Mouse (Mus musculus) forebrain, embryonic 16.5 days (tissue): ENCODE measurements around the gene Fbxo8. TPM values are rescaled to one million over a fixed set of nuclear protein-coding genes. Genes with fewer than 3 reads are reported as not detected.

Source experiments
- ATAC-seq: fragments of 200-750 bp; cut with Nextera tagmentation; 2 replicates; pipeline ENCODE4 v1.8.0; 2017; ENCODE audit warnings: mild to moderate bottlenecking, moderate library complexity
- H3K27ac ChIP-seq: fragments of 300-500 bp; sonication (generic); 2 replicates; pipeline ENCODE4 v1.5.1; 2014; ENCODE audit warnings: low read length, control low read depth
- H3K27me3 ChIP-seq: fragments of 300-500 bp; sonication (generic); replicated peaks from 2 replicates; pipeline ENCODE4 v1.6.1; 2014; ENCODE audit warnings: low read length; ENCODE audit not compliant: control insufficient read depth, insufficient read depth
- H3K36me3 ChIP-seq: fragments of 300-500 bp; sonication (generic); 2 replicates; pipeline ENCODE4 v1.6.1; 2014; ENCODE audit not compliant: control insufficient read depth, insufficient read depth
- H3K4me1 ChIP-seq: fragments of 300-500 bp; sonication (generic); replicated peaks from 2 replicates; pipeline ENCODE4 v1.6.1; 2014; ENCODE audit warnings: low read length; ENCODE audit not compliant: control insufficient read depth, insufficient read depth
- H3K4me2 ChIP-seq: fragments of 300-500 bp; sonication (generic); 2 replicates; pipeline ENCODE4 v1.6.1; 2014; ENCODE audit warnings: mild to moderate bottlenecking, low read length, control low read depth
- H3K4me3 ChIP-seq: fragments of 300-500 bp; sonication (generic); replicated peaks from 2 replicates; pipeline ENCODE4 v1.5.1; 2014; ENCODE audit warnings: mild to moderate bottlenecking, low read length, control low read depth
- H3K9ac ChIP-seq: fragments of 300-500 bp; sonication (generic); replicated peaks from 2 replicates; pipeline ENCODE4 v1.6.1; 2014; ENCODE audit warnings: low read depth, low read length, control low read depth
- H3K9me3 ChIP-seq: fragments of 300-500 bp; sonication (generic); 2 replicates; pipeline ENCODE4 v1.6.1; 2016; ENCODE audit warnings: low read length; ENCODE audit not compliant: control insufficient read depth
- WGBS: fragments of 180-500 bp; shearing (Covaris S2); extraction: QIAGEN DNeasy Blood & Tissue Kit; methylation state at CpG from one replicate; pipeline ENCODE4 v1.1.7; 2014; 5-methylcytosine and 5-hydroxymethylcytosine counted together
- polyA plus RNA-seq: library from polyadenylated mRNA; unstranded; fragments of >200 nt; fragmentation: Nextera tagmentation; extraction: Ambion mirVana; gene quantifications from 2 replicates; pipeline ENCODE4 v1.2.1, GENCODE M21; 2015

Gene Fbxo8
- polyA plus RNA-seq, 1 experiment from 2014 or later, result 44.1 TPM

DNA sequence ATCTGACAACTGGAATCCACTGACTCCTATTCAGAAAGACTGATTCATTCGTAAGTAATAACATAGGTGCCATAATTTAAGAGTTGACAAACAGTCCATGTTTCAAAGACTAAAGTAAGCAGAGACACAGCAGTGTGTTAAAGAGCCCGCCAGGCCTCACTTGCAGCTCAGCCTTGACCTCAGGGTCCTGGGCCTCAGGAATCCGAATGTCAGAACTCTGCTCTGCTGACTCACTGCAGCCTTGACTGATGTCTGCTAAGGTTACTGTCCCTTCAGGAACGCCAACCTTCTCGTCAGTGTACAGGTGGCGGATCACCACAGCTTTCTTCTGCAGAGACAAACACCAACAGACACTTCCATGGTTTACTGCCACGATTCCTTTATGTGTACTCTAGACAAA is 10.2 kb upstream of the Fbxo8 start:
- H3K9ac ChIP-seq, result no peak overlapping the region
- peaks cover 19% of the 10 kb centered on the region for H3K36me3 ChIP-seq
- no peaks in the 10 kb centered on the region for H3K9me3 ChIP-seq
- no peaks in the 10 kb centered on the region for H3K4me1 ChIP-seq
- no peaks in the 10 kb centered on the region for H3K27me3 ChIP-seq
- H3K4me3 ChIP-seq, result no peak overlapping the region
- ATAC-seq, result no peak
- 93% methylated on average over 7 of the region's 7 CpGs for WGBS
- H3K4me2 ChIP-seq, result no peak overlapping the region
- no peak overlapping the region for H3K27ac ChIP-seq

DNA sequence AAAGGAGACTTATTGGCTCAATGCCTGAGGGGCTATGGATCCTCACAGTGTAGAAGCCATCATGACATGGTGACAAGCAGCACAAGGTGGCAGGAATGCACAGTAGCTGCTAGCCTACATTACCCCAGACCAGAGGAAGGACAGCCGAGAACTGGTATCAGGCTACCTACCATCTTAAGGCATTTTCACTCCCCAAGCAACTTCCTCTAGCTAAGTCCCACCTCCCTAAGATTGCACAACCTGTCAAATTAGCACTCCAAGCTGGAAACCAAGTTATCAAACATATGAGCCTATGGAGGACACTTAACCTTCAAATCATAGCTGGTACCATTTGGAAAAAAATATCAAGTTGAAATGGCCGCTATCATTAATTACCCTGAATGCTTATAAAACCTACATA is 3.0 kb upstream of the Fbxo8 start:
- no peak for ATAC-seq
- 92% methylated on average over 2 of the region's 2 CpGs for WGBS
- no peak overlapping the region for H3K9ac ChIP-seq
- no peaks in the 10 kb centered on the region for H3K27me3 ChIP-seq
- no peaks in the 10 kb centered on the region for H3K9me3 ChIP-seq
- no peak overlapping the region for H3K4me3 ChIP-seq
- 0 out of 2 replicates have a peak, but pooled peaks cover 2% of the 10 kb centered on the region for H3K36me3 ChIP-seq
- no peak overlapping the region for H3K4me2 ChIP-seq
- H3K27ac ChIP-seq, result no peak overlapping the region
- H3K4me1 ChIP-seq, result peaks cover 11% of the 10 kb centered on the region

DNA sequence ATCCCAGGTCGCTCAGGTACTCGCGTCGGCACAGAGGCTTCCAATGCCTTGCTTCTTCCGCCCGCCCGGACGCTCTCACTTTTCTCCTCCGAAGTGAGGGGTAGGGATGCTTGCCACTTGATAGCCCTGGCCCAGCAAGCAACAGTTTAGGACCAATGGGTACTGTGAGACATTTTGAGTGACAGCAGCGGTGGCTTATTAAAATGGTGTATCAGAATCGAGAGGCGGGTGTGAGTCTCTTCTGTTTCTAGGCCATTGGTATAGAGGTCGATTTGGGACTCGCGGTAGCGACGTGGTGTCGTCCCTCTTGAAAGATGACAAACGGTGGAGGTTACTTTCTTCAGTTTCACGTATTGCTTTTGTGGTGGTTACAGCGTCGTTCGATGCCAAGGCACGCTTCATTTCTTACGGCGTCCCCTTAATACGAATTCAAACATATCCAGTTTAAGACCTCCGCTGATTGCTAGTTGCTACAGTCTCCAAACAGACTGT is 517 bp downstream of the Fbxo8 start:
- peak; percentile 99 for ATAC-seq
- H3K4me2 ChIP-seq, result peak overlapping the region; percentile 81
- H3K9ac ChIP-seq, result peak overlapping the region; percentile 79
- H3K36me3 ChIP-seq, result no peaks in the 10 kb centered on the region
- H3K9me3 ChIP-seq, result no peaks in the 10 kb centered on the region
- H3K4me3 ChIP-seq, result peak overlapping the region; percentile 90
- WGBS, result under 1% methylated on average over 28 of the region's 28 CpGs
- H3K27me3 ChIP-seq, result no peaks in the 10 kb centered on the region
- peak overlapping the region; percentile 88 for H3K27ac ChIP-seq
- peaks cover 11% of the 10 kb centered on the region for H3K4me1 ChIP-seq

DNA sequence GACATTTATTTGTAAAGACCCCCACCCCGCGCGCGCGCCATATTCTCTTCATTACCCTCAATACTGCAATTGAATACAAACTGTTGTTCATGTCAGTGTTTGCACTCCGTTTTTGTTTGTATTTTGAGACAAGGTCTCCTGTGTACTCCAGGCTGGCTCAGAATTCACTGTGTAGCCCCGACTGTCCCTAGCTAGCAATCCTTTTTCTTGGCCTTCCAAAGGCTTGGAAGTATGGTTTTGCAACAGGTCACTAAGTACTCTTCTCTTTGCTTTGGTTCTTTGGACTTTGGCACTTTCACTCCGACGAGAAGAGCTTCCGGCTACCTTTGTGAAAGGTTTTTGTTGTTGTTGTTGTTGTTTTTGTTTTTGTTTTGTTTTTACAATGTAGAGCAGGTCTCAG is 1.2 kb downstream of the Fbxo8 start:
- no peak overlapping the region for H3K27ac ChIP-seq
- peaks cover 11% of the 10 kb centered on the region for H3K4me1 ChIP-seq
- no peak for ATAC-seq
- H3K9ac ChIP-seq, result peak overlapping the region; percentile 79
- H3K27me3 ChIP-seq, result no peaks in the 10 kb centered on the region
- H3K4me3 ChIP-seq, result peak overlapping the region; percentile 90
- 29% methylated on average over 10 of the region's 10 CpGs for WGBS
- no peaks in the 10 kb centered on the region for H3K36me3 ChIP-seq
- peak overlapping the region; percentile 81 for H3K4me2 ChIP-seq
- no peaks in the 10 kb centered on the region for H3K9me3 ChIP-seq

DNA sequence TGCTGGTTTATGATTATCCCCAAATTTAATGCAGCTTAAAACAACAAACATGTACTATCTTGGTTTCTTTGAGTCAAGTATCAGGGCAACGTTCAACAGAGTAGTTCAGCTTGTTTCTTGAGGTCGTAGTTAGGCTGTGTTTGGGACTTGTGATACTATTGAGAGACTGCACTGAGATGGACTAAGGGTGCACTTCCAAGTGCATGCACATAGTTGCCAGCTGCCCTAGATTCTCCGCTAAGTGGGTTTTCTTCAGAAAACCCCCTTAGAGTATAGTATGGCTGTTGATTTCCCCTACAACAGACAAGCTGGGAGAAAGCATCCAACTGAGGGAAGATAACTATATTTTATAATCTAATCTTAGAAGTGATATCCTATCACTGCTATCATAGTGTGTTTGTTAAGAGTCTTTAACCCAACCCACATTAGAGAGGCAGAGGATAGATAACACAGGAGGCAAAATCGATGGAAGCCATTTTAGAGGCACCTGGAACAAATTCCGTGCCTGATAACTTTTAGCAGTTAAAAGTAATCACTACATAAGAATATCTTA is 1.7 kb downstream of the Fbxo8 start:
- Histone ChIP-seq H3K36me3 (no peaks in the 10 kb centered on the region), H3K27me3 (no peaks in the 10 kb centered on the region), H3K4me1 (peaks cover 11% of the 10 kb centered on the region), H3K9ac (no peak overlapping the region), H3K9me3 (no peaks in the 10 kb centered on the region), H3K4me3 (no peak overlapping the region), H3K27ac (no peak overlapping the region), H3K4me2 (no peak overlapping the region)
- WGBS, result 77% methylated on average over 5 of the region's 5 CpGs
- ATAC-seq, result no peak

DNA sequence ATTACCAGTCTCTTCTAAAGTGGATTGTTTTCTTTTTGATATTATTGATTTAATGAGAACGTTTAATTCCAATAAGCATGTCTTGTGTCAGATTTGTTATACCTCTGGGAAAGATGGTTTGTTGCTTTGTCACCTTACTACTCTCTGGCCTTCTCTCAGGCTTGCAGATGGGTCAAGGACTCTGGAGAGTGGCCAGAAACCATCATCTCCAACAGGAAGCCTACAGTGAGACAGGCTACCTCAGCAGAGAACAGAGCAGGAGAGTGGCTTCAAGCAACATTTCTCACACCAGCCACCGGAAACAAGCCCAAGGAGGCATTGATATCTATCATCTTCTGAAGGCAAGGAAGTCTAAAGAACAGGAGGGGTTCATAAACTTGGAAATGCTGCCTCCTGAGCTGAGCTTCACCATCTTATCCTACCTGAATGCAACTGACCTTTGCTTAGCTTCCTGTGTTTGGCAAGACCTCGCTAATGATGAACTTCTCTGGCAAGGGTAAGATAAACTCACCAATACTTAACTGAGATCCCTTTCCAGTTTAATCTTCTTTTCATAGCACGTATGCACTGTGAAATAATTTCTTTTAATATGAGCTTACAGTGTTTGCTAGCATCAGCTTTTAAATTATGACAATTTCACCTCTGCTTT is 13.6 kb downstream of the Fbxo8 start:
- H3K27me3 ChIP-seq, result no peaks in the 10 kb centered on the region

DNA sequence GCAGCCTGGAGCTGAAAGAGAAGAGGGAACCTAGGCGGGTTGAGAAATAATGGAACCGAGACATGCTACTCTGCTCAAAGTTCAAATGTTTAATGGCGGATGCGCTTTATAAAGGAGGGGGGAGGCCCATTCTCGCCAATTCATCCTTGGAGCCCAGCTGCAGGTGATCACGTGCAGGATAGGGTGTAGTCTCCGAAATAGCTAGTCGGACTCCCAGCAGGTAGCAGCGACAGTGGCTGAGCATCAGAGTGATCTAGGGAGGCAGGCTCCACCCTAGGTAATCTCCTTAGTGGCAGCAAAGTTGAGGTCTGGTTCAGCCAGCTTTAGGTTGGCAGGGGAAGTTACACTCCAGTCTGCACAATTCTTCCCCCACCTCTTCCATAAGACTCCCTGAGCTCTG is 16.0 kb downstream of the Fbxo8 start:
- no peaks in the 10 kb centered on the region for H3K9me3 ChIP-seq

More for the DNA sequence above, 13.6 kb downstream of the Fbxo8 start:
- Histone ChIP-seq H3K36me3 (no peaks in the 10 kb centered on the region), H3K9me3 (no peaks in the 10 kb centered on the region), H3K4me2 (no peak overlapping the region), H3K4me3 (no peak overlapping the region), H3K4me1 (no peaks in the 10 kb centered on the region), H3K9ac (no peak overlapping the region), H3K27ac (no peak overlapping the region)
- 83% methylated on average over 4 of the region's 4 CpGs for WGBS
- no peak for ATAC-seq

DNA sequence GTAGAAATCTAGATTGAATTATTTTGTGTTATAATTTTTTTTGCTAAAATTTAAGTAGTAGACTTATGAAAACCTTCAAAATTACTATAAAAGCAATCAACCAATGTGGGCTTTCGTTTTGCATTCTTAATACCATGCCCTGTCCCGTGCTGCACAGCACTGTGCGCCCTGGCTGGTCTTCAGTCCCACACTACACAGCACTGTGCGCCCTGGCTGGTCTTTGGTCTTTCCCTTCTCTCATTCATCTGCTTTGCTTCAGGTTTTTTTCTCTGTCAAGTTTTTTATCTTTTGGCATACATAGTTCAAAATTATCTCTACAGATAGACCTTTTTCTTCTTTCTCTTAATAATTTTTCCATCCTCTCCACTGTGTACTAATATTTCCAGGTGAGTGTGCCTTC is 30.0 kb downstream of the Fbxo8 start:
- no peak overlapping the region for H3K4me3 ChIP-seq
- H3K4me2 ChIP-seq, result no peak overlapping the region
- no peak overlapping the region for H3K9ac ChIP-seq
- H3K36me3 ChIP-seq, result no peaks in the 10 kb centered on the region
- 91% methylated on average over 4 of the region's 4 CpGs for WGBS
- ATAC-seq, result no peak
- H3K9me3 ChIP-seq, result no peaks in the 10 kb centered on the region
- H3K27me3 ChIP-seq, result no peaks in the 10 kb centered on the region
- no peak overlapping the region for H3K27ac ChIP-seq
- H3K4me1 ChIP-seq, result no peaks in the 10 kb centered on the region

More for the DNA sequence above, 16.0 kb downstream of the Fbxo8 start:
- no peak overlapping the region for H3K4me2 ChIP-seq
- no peak overlapping the region for H3K4me3 ChIP-seq
- no peaks in the 10 kb centered on the region for H3K36me3 ChIP-seq
- WGBS, result 94% methylated on average over 9 of the region's 9 CpGs
- no peak for ATAC-seq
- no peak overlapping the region for H3K9ac ChIP-seq
- H3K4me1 ChIP-seq, result no peaks in the 10 kb centered on the region
- no peaks in the 10 kb centered on the region for H3K27me3 ChIP-seq
- H3K27ac ChIP-seq, result no peak overlapping the region

DNA sequence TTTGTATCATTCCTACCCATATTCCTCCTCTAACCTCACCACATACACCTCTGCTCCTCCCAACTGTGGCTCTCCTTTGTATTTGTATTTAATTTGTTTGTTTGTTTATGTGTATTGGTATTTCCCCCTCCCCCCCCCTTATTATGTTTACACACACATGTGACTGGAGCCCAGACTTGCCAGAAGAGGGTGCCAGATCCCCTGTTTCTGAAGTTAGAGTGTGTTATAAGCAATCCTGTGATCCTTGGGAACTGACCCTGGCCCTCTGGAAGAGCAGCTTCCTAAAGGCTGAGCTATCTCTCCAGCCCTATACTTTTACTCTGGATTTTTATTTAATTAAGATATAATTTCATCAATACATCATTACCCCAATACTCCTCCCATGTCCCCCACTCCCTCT is 32.0 kb downstream of the Fbxo8 start:
- Histone ChIP-seq H3K27ac (no peak overlapping the region), H3K9ac (no peak overlapping the region), H3K4me1 (no peaks in the 10 kb centered on the region), H3K9me3 (no peaks in the 10 kb centered on the region), H3K4me2 (no peak overlapping the region), H3K4me3 (no peak overlapping the region), H3K27me3 (no peaks in the 10 kb centered on the region), H3K36me3 (no peaks in the 10 kb centered on the region)
- ATAC-seq, result no peak
